In genomic region chr10:80932700-80933420, GRCm38 (mm10) we compare ENCODE assay signal across 9 mouse cellular contexts. TPM values are rescaled to one million over a fixed set of nuclear protein-coding genes. Genes with fewer than 3 reads are reported as not detected.
DNase-seq lines count a peak whose midpoint lies in the region; ATAC-seq and TF ChIP-seq lines count a peak whose summit lies in the region.
"Had no signal": no experiment of that assay in that cellular context is flagged by ENCODE, and none has a peak within 500 bp of the region (broad histone marks: within the 10 kb centered on the region; RNA-seq: fewer than 3 reads in every experiment).

No protein-coding gene starts in this region.

- no peaks in the 10 kb centered on the region for H3K9me3 ChIP-seq in E14TG2a.4 (ENCODE audit: low read length)
- H3K9me3 ChIP-seq in heart, embryonic 16.5 days (replicated peaks; ENCODE audit: control insufficient read depth, low read length) = no peaks in the 10 kb centered on the region
- H3K9me3 ChIP-seq in lung, embryonic 16.5 days (ENCODE audit: control insufficient read depth, low read length) = no peaks in the 10 kb centered on the region

- peak overlapping the region; percentile 96 for H3K27ac ChIP-seq in gastrocnemius, adult 2 months
- peak overlapping the region; percentile 53; the same call in 1 of the 2 replicates for H3K27ac ChIP-seq in heart, embryonic 16.5 days (ENCODE audit: low read length)
- H3K27ac ChIP-seq in lung, embryonic 16.5 days (ENCODE audit: low read length) = peak overlapping the region; percentile 59

- peaks cover 8% of the 10 kb centered on the region for H3K36me3 ChIP-seq in E14TG2a.4 (ENCODE audit: insufficient read depth, low read length)
- H3K36me3 ChIP-seq in heart, embryonic 16.5 days (ENCODE audit: control insufficient read depth, insufficient read depth) = no peaks in the 10 kb centered on the region
- no peaks in the 10 kb centered on the region for H3K36me3 ChIP-seq in lung, embryonic 16.5 days (ENCODE audit: control insufficient read depth, insufficient read depth, low read length)

- H3K4me2 ChIP-seq in heart, embryonic 16.5 days (ENCODE audit: low read depth, low read length) = peak overlapping the region; percentile 84
- peak overlapping the region; percentile 85 for H3K4me2 ChIP-seq in lung, embryonic 16.5 days (ENCODE audit: low read depth, low read length)

- H3K4me3 ChIP-seq in gastrocnemius, adult 2 months = peak overlapping the region; percentile 88
- H3K4me3 ChIP-seq in E14TG2a.4 (replicated peaks; ENCODE audit: low read length) = peak overlapping the region; percentile 90
- peak overlapping the region; percentile 87 for H3K4me3 ChIP-seq in heart, embryonic 16.5 days (ENCODE audit: low read length)
- H3K4me3 ChIP-seq in lung, embryonic 16.5 days (ENCODE audit: low read length) = peak overlapping the region; percentile 66

- WGBS in heart, embryonic 16.5 days = 3% methylated on average over 17 of the region's 17 CpGs
- 2% methylated on average over 17 of the region's 17 CpGs for WGBS in lung, embryonic 16.5 days

- H3K9ac ChIP-seq in heart, embryonic 16.5 days (ENCODE audit: low read length) = peak overlapping the region; percentile 83
- peak overlapping the region; percentile 65 for H3K9ac ChIP-seq in lung, embryonic 16.5 days (ENCODE audit: low read length)

- TF ChIP-seq CTCF in gastrocnemius, adult 2 months (IDR thresholded peaks at IDR 0.05) = no peak
- no peak for TF ChIP-seq CTCF in E14TG2a.4 (conservative IDR thresholded peaks at IDR 0.05; ENCODE audit: low read length)

- peaks cover 92% of the 10 kb centered on the region for H3K4me1 ChIP-seq in E14TG2a.4 (replicated peaks; ENCODE audit: low read depth, low read length)
- H3K4me1 ChIP-seq in heart, embryonic 16.5 days (ENCODE audit: control insufficient read depth, insufficient read depth, low read length) = peaks cover 57% of the 10 kb centered on the region
- H3K4me1 ChIP-seq in lung, embryonic 16.5 days (replicated peaks; ENCODE audit: control insufficient read depth, insufficient read depth, low read length) = peaks cover 55% of the 10 kb centered on the region

- peaks cover 64% of the 10 kb centered on the region for H3K27me3 ChIP-seq in E14TG2a.4 (ENCODE audit: insufficient read depth, low read length)
- no peaks in the 10 kb centered on the region for H3K27me3 ChIP-seq in heart, embryonic 16.5 days (ENCODE audit: control insufficient read depth, insufficient read depth, low read length)
- no peaks in the 10 kb centered on the region; the same call in 1 of the 2 replicates for H3K27me3 ChIP-seq in lung, embryonic 16.5 days (ENCODE audit: control insufficient read depth, insufficient read depth, low read depth, low read length)
- H3K27me3 ChIP-seq: Patski had no signal

- no peak for ATAC-seq in heart, embryonic 16.5 days (replicated peaks; ENCODE audit: extremely low read depth, insufficient read depth, low FRiP score)
- ATAC-seq in lung, embryonic 16.5 days (ENCODE audit: low read depth) = no peak
- ATAC-seq in erythroid progenitor cell, adult 5-6 weeks (replicated peaks; ENCODE audit: low FRiP score, poor library complexity, severe bottlenecking) = no peak
- ATAC-seq: Patski had no signal

- DNase-seq in gastrocnemius, adult 2 months = no peak
- DNase-seq in gastrocnemius, adult 8-10 months (ENCODE audit: low spot score in 2 of 2) = no peak
- no peak for DNase-seq in left cerebral cortex, postnatal 36 days (ENCODE audit: low spot score in 2 of 2)
- no peak for DNase-seq in urinary bladder, postnatal 4 days (ENCODE audit: low spot score in 2 of 2)

- intact Hi-C loops in gastrocnemius, adult 2 months (cut with DNase I) = no loop called here
- intact Hi-C loops in left cerebral cortex, postnatal 36 days (cut with DNase I) = no loop called here

RNA-seq across cellular contexts. Expression of gene Gadd45b, which starts 3.0 kb away (rescaled TPM):
- 10 to 100 TPM; 23.6 to 28.4 TPM for total RNA-seq in gastrocnemius, adult 2 months (2021)
- 10 to 100 TPM in 3 of 4 experiments, 1 to 10 TPM in 1; 6.8 to 31.8 (median 26.9) TPM for total RNA-seq in gastrocnemius, adult 8-10 months (2022)
- polyA plus RNA-seq in heart, embryonic 16.5 days (2015; fragmentation: Nextera tagmentation; extraction: Ambion mirVana) = 33.6 and 34.3 TPM in 2 replicates
- polyA plus RNA-seq in lung, embryonic 16.5 days (2015; fragmentation: Nextera tagmentation; extraction: Ambion mirVana) = 57.3 and 63.6 TPM in 2 replicates
- total RNA-seq in erythroid progenitor cell, adult 5-6 weeks (2015; ENCODE audit: low replicate concordance) = 1.3 and 1.8 TPM in 2 replicates
- 3.6 and 9.2 TPM in 2 replicates for total RNA-seq in erythroid progenitor cell, adult 5-6 weeks (2017; ENCODE audit: low replicate concordance)
- 10 to 100 TPM; 17.4 to 23.9 TPM for total RNA-seq in left cerebral cortex, postnatal 36 days (2021)

RNA-seq across cellular contexts. Expression of gene Lmnb2, which starts 14.8 kb away (rescaled TPM):
- total RNA-seq in gastrocnemius, adult 2 months (2021) = 1 to 10 TPM; 1.9 to 3.0 TPM
- 1 to 10 TPM; 2.1 to 4.0 (median 2.3) TPM for total RNA-seq in gastrocnemius, adult 8-10 months (2022)
- polyA plus RNA-seq in heart, embryonic 16.5 days (2015; fragmentation: Nextera tagmentation; extraction: Ambion mirVana) = 27.5 and 30.0 TPM in 2 replicates
- 52.6 and 52.7 TPM in 2 replicates for polyA plus RNA-seq in lung, embryonic 16.5 days (2015; fragmentation: Nextera tagmentation; extraction: Ambion mirVana)
- total RNA-seq in erythroid progenitor cell, adult 5-6 weeks (2015; ENCODE audit: low replicate concordance) = 0.36 and 1.3 TPM in 2 replicates
- total RNA-seq in erythroid progenitor cell, adult 5-6 weeks (2017; ENCODE audit: low replicate concordance) = 7.3 and 9.0 TPM in 2 replicates
- total RNA-seq in left cerebral cortex, postnatal 36 days (2021) = 10 to 100 TPM; 17.6 to 21.2 TPM

RNA-seq across cellular contexts. Expression of gene Timm13, which starts 32.1 kb away (rescaled TPM):
- total RNA-seq in gastrocnemius, adult 2 months (2021) = 100 to 1,000 TPM; 110 to 139 TPM
- total RNA-seq in gastrocnemius, adult 8-10 months (2022) = 100 to 1,000 TPM; 119 to 143 (median 123) TPM
- 286 and 289 TPM in 2 replicates for polyA plus RNA-seq in heart, embryonic 16.5 days (2015; fragmentation: Nextera tagmentation; extraction: Ambion mirVana)
- 284 and 297 TPM in 2 replicates for polyA plus RNA-seq in lung, embryonic 16.5 days (2015; fragmentation: Nextera tagmentation; extraction: Ambion mirVana)
- total RNA-seq in erythroid progenitor cell, adult 5-6 weeks (2015; ENCODE audit: low replicate concordance) = 17.6 and 32.1 TPM in 2 replicates
- total RNA-seq in erythroid progenitor cell, adult 5-6 weeks (2017; ENCODE audit: low replicate concordance) = 3.7 and 7.6 TPM in 2 replicates
- total RNA-seq in left cerebral cortex, postnatal 36 days (2021) = 100 to 1,000 TPM; 120 to 153 TPM
